Mouse (Mus musculus) testis, adult 2 months (tissue): ENCODE data around the gene Tenm4. TPM values are rescaled to one million over a fixed set of nuclear protein-coding genes. Genes with fewer than 3 reads are reported as not detected.

ENCODE experiments used
- H3K27ac ChIP-seq: fragments of 200-500 bp; 2 replicates; pipeline ENCODE4 v1.5.1; 2012; ENCODE audit warnings: low read depth, low read length; ENCODE audit not compliant: control insufficient read depth, insufficient read depth
- H3K27me3 ChIP-seq: fragments of 200-500 bp; 2 replicates; pipeline ENCODE4 v1.6.1; 2012; ENCODE audit warnings: mild to moderate bottlenecking, low read length, moderate library complexity; ENCODE audit not compliant: control insufficient read depth, insufficient read depth
- H3K36me3 ChIP-seq: fragments of 200-500 bp; 2 replicates; pipeline ENCODE4 v1.6.1; 2012; ENCODE audit warnings: mild to moderate bottlenecking, low read length; ENCODE audit not compliant: control insufficient read depth, insufficient read depth
- H3K4me1 ChIP-seq: fragments of 200-500 bp; 2 replicates; pipeline ENCODE4 v1.6.1; 2012; ENCODE audit warnings: low read length; ENCODE audit not compliant: control insufficient read depth, insufficient read depth
- H3K4me3 ChIP-seq: fragments of 200-500 bp; 2 replicates; pipeline ENCODE4 v1.5.1; 2012; ENCODE audit warnings: low read depth, mild to moderate bottlenecking, low read length, moderate library complexity, mixed read lengths; ENCODE audit not compliant: control insufficient read depth
- CTCF ChIP-seq: fragments of 200-500 bp; IDR thresholded peaks from 2 replicates; pipeline ENCODE4 v1.5.1; 2012; ENCODE audit warnings: low read depth, mild to moderate bottlenecking, inconsistent platforms, low read length, moderate library complexity; ENCODE audit not compliant: control insufficient read depth, insufficient read depth, insufficient replicate concordance
- POLR2A ChIP-seq: fragments of 200-500 bp; IDR thresholded peaks from 2 replicates; pipeline ENCODE4 v1.6.1; 2012; ENCODE audit warnings: low read depth, mild to moderate bottlenecking, inconsistent platforms, low read length, moderate library complexity; ENCODE audit not compliant: control insufficient read depth
- polyA plus RNA-seq: library from polyadenylated mRNA; depleted of rRNA; stranded (reverse); fragments of >200 nt; gene quantifications from 2 replicates; pipeline ENCODE4 v1.2.3, GENCODE M21; 2012

Tenm4 gene
- polyA plus RNA-seq, 1 experiment = 2.3 TPM

GRCm38 (mm10) chr7:96519216-96519615 is 348.2 kb downstream of the Tenm4 start:
- H3K27ac ChIP-seq = no peak overlapping the region

DNA sequence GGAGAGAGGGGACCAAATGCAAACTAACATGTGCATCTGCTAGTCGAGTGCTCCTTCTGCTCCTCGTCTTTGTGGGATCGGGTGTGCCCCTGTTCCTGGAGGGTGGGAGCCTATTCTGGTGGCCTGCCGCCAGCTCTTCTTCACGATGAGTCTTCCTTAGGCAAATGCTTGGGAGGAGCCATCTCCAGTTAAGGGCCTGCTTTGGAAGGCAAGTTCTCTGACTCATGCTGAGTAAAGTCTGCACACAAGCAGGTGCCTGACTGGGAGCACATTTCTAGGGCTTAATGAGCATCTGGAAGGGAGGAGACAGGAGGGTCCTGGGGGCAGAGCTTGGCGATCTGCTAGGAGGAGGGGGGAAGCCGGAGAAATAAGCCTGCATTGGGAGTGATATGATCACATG is 350.9 kb downstream of the Tenm4 start:
- Histone ChIP-seq H3K4me1 (no peaks in the 10 kb centered on the region), H3K36me3 (no peaks in the 10 kb centered on the region), H3K4me3 (no peak overlapping the region), H3K27me3 (no peaks in the 10 kb centered on the region), H3K27ac (no peak overlapping the region)
- TF ChIP-seq CTCF (no peak), POLR2A (no peak)

More at GRCm38 (mm10) chr7:96519216-96519615, 348.2 kb downstream of the Tenm4 start:
- H3K4me3 ChIP-seq = no peak overlapping the region
- no peaks in the 10 kb centered on the region for H3K36me3 ChIP-seq
- H3K27me3 ChIP-seq = no peaks in the 10 kb centered on the region
- H3K4me1 ChIP-seq = no peaks in the 10 kb centered on the region
- TF ChIP-seq POLR2A = no peak
- peak; percentile 48; the same call in 1 of the 2 replicates for TF ChIP-seq CTCF

DNA sequence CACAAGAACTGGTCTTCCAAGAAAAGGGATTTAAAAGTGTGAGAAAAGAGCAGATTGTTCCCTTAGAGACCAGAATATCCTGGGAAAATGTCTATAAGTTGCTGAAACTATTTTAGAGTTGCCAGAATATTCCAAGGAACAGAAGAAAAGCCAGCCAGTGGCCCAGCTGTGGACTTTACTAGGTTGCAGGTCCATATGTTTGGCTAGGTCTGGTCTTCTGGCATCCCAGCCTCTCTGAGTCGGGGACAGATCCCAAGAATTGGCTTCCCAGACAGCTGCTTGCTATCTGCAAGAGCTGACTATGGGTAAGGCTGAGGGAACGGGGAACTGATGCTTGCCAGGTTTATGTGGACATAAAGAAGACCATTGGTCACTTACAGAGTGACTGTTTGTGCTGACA is 352.6 kb downstream of the Tenm4 start:
- no peak overlapping the region for H3K27ac ChIP-seq
- TF ChIP-seq POLR2A = no peak
- TF ChIP-seq CTCF = no peak

DNA sequence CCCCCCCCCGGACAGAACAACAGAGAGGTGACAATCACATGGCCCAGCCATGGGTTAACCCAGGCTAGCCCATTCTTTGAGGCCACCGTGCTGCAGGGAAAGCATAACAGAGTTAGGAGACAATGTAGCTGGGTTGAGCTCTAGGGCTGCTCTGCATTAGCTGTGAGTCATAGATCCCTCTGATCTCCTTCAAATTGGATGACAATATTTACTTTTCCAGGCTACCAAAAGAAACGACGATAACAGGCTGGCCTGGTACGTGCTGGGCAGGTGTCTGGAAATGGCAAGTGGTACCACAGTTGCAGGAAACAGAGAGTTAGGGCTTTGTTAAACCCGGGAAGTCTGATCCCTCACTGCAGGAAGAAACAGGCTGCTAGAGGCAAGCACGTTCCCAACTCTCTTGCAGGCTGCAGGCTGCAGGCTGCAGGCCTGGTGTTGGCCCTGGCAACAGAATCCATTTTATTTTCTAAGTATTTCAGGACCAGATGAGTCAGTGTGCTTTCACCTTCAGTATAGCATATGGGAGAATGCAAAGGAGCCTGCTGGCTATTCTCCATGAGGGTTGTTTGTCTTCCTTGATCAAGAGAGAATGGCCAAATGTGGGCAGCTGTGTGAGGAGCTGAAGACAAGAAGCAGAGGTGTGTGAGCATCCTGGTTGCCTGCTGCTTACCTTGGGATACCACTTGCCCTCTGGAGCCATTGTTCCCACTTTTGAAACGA is 353.6 kb downstream of the Tenm4 start:
- no peaks in the 10 kb centered on the region for H3K36me3 ChIP-seq
- no peaks in the 10 kb centered on the region for H3K27me3 ChIP-seq
- H3K4me3 ChIP-seq = no peak overlapping the region
- no peak for TF ChIP-seq CTCF
- no peak for TF ChIP-seq POLR2A
- no peak overlapping the region for H3K27ac ChIP-seq
- H3K4me1 ChIP-seq = no peaks in the 10 kb centered on the region

More for the DNA sequence above, 352.6 kb downstream of the Tenm4 start:
- no peaks in the 10 kb centered on the region for H3K36me3 ChIP-seq
- H3K4me1 ChIP-seq = no peaks in the 10 kb centered on the region
- no peak overlapping the region for H3K4me3 ChIP-seq
- no peaks in the 10 kb centered on the region for H3K27me3 ChIP-seq

DNA sequence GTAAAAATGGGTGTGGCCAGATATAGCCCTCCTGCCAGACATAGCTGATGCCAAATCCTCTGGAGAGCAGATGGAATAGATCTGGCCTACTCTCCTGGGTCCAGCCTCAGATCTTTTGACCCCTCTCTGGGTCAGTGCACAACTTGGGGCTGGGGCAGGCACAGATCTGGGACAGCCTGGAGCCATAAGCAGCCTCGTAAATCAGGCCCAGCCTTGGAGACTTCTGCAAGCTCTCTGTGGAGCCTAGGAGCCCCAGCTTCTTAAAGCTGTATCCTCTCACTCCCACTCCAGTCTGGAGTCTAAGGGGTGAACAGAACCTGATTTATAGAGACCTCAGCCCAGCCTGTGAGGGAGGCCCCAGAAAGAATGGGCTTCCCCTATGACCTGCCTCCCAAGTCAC is 354.3 kb downstream of the Tenm4 start:
- H3K4me1 ChIP-seq = no peaks in the 10 kb centered on the region
- no peak overlapping the region for H3K27ac ChIP-seq
- no peaks in the 10 kb centered on the region for H3K36me3 ChIP-seq
- H3K4me3 ChIP-seq = no peak overlapping the region
- TF ChIP-seq POLR2A (no peak), CTCF (no peak)
- H3K27me3 ChIP-seq = no peaks in the 10 kb centered on the region

GRCm38 (mm10) chr7:96530571-96531426 is 359.8 kb downstream of the Tenm4 start:
- H3K27me3 ChIP-seq = no peaks in the 10 kb centered on the region

GRCm38 (mm10) chr7:96531954-96532737 is 361.1 kb downstream of the Tenm4 start:
- TF ChIP-seq POLR2A (no peak), CTCF (no peak)
- H3K4me1 ChIP-seq = no peaks in the 10 kb centered on the region
- no peaks in the 10 kb centered on the region for H3K36me3 ChIP-seq
- H3K27ac ChIP-seq = no peak overlapping the region
- no peak overlapping the region for H3K4me3 ChIP-seq
- H3K27me3 ChIP-seq = no peaks in the 10 kb centered on the region

More at GRCm38 (mm10) chr7:96530571-96531426, 359.8 kb downstream of the Tenm4 start:
- Histone ChIP-seq H3K27ac (no peak overlapping the region), H3K4me1 (no peaks in the 10 kb centered on the region), H3K36me3 (no peaks in the 10 kb centered on the region), H3K4me3 (no peak overlapping the region)
- TF ChIP-seq CTCF = no peak
